Mouse (Mus musculus) ES-E14 (cell line): Measurements from ENCODE around the gene Colgalt2.

Experiments used
- CHD2 ChIP-seq: IDR thresholded peaks from 2 replicates; pipeline ENCODE4 v1.6.1; 2014; ENCODE audit warnings: mild to moderate bottlenecking, low read depth, low read length, inconsistent platforms
- MAFK ChIP-seq: IDR thresholded peaks from 2 replicates; pipeline ENCODE4 v1.6.1; 2014; ENCODE audit warnings: mild to moderate bottlenecking, low read depth, low read length, inconsistent platforms; ENCODE audit not compliant: insufficient read depth

- TF ChIP-seq MAFK (no peak), CHD2 (no peak)
Measured at GRCm38 (mm10) chr1:152542747-152543378, 143.2 kb downstream of the Colgalt2 start.
